Mouse (Mus musculus) thymus, postnatal 0 days (tissue): ENCODE measurements around the gene Rps24. TPM values are rescaled to one million over a fixed set of nuclear protein-coding genes. Genes with fewer than 3 reads are reported as not detected.
"Not testable (repeated sequence)": the region's sequence is repeated elsewhere in the genome, so short reads cannot be mapped to it uniquely, and the experiment has no call there.

Experiments used
- DNase-seq: peaks from one replicate; pipeline ENCODE4 v3.0.0-alpha.2; 2015; ENCODE audit warnings: low spot score
- polyA plus RNA-seq: library from polyadenylated mRNA; unstranded; fragments of >200 nt; fragmentation: Nextera tagmentation; extraction: Ambion mirVana; gene quantifications from 2 replicates; pipeline ENCODE4 v1.2.1, GENCODE M21; 2015

The Rps24 gene
- 1,698 TPM in 2 replicates for polyA plus RNA-seq

DNA sequence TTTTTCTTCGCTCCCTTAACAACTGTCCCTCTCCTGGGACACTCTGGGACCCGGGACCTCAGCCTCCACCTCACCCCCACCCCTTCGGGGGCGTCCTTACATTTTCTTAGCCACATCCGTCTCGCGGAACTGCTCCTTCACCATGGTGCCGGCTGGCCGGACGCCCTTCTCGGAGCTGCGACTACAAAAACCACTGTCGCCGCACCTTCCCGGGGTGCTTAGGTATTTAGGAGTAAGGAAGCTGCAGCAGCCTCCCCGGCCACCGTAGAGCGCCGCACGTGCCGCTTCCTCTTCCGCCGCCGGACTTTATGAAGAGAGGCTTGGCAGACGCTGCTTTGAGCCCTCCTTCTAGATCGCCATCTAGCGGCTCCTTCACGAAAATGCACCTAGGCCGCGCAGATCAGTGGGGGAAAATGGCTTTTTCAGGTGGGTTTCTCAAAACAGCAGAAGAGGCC is at the start of gene Rps24, which contains the start of gene Polr3a:
Gene Rps24, plus strand, starts transcription at position 353 of the 455 bp plus-strand sequence.
Gene Polr3a, minus strand, starts transcription at position 286 of the 455 bp plus-strand sequence.
- DNase-seq, result peak; percentile 94

DNA sequence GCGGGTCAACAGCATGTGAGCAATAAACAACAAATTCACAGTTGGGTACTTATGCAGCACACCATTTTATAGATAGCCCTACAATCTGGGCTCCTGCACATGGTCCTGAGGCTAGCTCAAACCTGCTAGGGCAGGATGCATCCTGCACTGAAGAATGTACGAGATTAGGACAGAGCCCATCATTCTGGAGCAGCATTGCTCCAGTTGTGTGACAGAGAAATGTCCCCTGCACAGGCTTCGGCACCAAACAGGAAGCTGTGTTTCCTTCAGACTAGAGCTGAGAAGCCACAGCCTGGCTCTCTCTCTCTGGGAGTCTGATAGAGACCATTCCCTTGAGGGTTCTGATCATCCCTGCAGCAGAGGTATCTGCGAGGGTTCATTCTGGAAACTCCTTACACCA is 43.4 kb upstream of the Rps24 start:
- DNase-seq, result not testable (repeated sequence)

DNA sequence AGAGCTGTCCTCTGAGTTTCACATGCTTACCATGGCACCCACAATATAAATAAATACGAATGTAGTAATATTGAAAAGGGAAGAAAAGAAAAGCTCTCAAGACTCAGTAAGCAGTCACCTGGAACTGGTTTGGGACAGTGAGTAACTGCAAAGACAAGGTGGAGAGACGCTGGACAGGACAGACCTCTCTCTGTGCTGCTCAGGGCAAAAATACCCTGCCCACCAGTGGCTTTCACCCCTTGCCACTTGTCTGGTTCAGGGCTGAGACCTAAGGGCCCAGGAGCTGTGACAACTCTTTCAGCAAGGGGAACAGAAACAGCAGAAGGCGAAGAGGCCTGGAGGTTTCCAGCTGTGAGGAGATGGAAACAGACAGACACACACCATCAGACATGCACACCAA is 28.7 kb upstream of the Rps24 start:
- DNase-seq, result no peak

DNA sequence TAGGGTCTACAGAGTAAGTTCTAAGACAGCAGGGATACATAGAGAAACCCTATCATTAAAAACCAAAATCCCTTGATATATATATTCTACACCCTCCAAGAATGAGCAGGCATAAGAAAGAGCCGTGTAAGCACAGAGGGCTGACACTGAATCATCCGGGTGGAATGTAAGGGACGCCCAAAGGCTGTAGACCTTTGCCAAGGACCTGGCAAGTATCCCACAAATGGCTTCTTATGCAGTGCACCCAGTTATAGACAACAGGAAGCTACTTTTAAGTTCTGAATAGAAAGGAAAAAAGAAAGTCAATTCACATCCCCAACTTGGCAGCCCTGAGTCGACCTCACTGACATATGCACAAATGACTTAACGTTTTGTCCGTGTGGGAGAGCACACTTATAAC is 18.1 kb upstream of the Rps24 start:
- no peak for DNase-seq

DNA sequence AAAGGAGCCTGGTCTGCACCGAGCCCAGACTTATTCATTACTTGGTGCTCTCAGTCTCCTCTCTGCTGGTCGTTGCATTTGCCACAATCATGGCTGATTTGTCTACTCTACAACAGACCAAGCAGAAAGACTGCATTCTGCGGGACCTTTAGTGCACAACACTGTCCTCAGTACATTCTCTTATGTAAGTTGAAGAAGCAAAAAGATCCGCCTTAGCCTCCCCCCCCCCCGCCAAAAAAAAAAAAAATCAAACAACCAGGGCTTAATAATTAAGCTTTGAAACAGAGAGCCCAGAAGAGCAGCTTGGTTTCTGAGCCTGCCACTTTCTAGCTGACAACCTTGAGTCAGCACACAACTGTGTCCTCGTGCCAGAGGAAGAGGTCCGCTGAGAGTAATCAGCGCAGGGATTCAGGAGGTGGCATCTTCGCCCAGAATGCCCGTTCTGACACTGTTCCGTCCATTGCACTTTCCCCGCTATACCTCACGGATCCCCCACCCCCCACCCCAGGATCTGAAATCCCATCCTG is 621 bp upstream of the Rps24 start:
- no peak for DNase-seq

DNA sequence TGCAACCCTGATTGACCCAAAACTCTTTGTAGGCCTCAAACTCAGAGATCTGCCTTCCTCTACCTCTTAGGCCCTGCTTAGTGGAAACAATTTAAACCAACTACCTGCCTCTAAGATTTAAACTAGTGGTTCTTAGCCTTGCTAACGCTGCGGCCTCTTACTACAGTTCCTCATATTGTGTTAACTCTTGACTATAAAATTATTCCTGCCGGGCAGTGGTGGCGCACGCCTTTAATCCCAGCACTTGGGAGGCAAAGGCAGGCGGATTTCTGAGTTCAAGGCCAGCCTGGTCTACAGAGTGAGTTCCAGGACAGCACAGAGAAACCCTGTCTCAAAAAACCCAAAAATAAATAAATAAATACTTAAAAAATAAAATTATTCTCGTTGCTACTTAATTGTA is 2.8 kb downstream of the Rps24 start:
- DNase-seq, result not testable (repeated sequence)

DNA sequence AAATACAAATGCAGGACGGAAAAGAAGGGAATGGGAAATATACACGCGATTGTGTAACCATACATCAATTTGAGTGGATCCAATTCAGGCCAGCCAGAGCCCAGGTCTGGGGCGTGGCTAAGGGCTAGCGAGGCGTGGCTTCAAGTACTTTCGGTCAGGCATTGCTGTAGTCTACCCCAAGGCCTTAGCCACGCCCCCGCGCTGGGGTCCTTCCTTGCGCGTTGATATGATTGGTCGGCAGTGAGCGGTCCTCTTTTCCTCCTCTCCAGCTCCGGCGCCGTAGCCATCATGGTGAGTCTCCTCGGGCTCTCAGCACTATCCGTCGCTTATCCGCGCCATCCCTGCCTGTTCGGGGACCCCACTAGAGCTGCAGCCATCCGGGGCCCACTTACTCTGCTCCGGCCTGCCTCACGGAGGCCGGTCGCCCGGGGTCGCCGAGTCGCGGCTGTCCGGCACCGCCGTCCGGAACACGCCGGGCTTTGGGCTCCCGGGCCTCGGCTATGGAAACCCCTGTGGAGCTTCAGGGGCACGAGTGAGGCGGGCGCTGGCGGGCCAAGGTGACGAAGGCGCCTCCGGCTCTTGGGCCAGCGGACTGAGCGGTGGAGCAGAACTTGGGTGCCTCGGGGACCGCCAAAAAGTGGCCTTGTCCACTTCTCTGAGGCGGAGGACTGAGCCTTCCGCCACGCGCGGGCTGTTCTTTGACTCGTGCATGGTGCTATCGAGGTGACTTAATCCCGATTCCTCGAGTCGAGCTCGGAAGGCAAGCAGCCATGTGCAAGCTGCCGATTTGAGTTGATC is 3.7 kb downstream of the Rps24 start:
- peak; percentile 94 for DNase-seq

DNA sequence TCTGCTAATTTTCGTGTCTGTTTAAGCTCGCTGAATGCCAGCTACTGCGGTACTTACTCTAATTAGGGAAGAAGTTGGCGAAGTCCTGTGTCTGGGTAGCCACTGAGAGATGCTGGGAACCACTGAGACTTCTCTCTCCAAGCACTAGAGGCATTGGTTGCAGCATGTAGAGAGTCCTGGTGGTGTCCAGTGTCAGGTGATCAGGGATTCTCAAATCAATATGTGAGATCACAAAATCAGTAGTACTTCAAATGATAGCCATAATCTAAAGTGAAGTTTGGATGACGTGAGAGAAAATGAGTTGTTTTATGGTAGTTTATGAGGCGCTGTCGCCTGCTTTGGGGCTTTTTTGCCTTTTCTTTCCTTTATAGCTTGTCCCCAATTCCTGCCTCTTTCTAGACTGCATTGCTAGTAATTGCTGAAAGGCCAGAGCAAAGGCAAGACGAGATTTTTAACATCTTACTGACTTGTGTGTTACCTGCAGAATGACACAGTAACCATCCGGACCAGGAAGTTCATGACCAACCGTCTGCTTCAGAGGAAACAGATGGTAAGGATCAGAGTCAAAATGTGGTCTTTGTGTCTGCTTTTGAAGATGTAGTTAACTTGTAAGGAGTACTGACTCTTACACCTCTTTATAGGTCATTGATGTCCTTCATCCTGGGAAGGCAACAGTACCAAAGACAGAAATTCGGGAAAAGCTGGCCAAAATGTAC is 4.5 kb downstream of the Rps24 start:
- DNase-seq, result peak; percentile 23

DNA sequence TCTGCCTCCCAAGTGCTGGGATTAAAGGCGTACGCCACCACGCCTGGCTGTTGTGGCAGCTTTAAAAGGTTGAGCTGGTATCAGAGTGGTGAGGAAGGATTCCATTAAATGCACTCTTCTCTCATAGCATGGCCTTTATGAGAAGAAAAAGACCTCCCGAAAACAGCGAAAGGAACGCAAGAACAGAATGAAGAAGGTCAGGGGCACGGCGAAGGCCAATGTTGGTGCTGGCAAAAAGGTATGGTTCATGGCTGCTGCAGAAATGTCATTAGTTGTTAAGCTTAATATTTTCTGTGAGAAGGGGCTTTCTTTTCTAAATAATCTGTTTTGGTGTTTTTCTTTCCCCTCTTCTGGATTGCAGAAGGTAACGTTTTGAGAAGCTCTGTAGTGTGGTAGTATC is 6.3 kb downstream of the Rps24 start:
- no peak for DNase-seq

DNA sequence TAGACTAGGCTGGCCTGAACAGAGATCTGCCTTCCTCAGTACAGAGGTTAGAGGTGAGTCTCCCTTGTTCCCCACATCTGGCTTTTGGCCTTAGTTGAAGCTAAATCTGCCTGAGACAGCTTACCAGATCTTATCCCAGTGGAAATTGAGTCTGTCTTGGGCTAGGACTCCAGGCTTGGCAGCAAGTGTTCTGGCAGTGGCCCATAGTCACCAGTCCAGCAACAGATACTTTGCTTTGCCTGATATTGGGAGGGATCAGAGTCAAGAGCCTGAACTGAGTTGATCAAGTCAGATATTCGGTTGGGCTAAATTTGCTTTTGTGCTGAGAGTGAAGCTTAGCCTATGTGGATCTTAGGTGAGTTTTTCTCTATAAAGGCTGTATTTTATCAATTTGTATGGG is 9.6 kb downstream of the Rps24 start:
- DNase-seq, result no peak

DNA sequence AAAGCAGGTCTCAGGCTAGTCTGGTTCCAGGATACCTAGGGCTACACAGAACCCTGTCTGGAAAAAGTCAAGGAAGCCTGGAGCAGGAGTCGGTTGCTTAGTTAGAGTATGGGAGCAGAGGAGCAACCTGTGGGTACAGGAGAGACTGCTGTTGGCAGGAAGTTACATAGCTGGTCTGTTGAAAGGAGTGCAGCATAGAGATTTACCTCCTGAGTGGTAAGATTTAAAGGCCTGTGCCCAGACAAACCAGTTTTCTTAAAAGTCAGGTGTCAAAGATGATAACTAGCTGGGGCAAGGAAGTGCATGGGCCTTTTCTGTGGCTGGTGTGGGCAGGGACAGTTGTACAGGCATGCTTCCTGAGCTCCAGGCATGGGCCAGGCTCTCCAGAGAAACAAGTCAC is 10.5 kb downstream of the Rps24 start:
- DNase-seq, result no peak

DNA sequence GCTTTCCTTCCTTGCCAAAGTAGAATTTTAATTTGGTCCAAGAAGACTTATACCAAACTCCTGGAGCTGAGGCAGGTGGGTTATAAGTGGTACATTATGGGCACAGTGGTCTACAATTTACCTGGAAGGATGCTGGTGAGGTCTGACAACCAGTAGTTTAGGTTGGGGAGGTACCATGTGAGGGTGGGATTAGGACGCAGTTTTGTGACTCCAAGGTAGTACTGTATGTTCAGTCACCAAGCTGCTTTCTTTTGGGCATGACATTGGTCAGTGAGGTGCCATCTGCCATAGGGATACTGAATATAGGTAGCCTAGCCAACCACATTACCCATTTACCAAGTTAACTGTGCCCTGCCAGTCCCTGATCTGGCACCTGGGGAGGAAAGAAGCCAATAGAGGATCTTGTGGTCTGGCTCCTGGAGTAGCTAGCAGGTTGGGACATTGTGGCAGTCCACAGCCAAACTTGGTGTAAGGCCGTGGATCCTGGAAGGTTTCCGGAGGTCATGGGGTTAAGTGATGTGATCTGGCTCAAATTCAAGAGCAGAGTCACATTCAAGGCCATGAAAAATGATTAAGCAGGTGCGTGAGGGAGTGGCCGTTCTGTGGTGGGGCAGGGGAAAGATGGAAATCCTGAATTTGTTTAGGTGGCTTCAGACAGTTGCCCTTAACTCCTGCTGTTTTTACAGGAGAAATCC is 11.8 kb downstream of the Rps24 start:
- DNase-seq, result no peak

DNA sequence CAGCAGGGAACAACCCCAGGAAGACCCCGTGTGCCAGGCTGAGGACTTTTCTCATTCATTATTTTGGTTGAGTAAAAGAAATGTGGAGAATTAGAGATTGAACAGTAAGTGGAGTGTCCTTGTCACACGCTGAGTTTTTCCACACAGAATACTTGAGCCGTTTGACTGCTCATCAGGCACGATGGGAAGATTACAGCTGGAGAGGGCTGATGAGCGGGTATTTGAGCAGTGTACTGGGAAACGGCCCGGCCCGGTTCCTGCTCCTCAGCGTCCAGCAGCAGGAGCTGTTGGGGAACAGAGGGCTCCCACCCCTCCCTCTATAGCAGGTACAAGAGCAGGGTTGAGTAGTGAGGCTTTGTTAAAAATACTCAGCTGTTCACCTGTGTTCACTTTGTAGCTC is 12.6 kb downstream of the Rps24 start:
- DNase-seq, result no peak

DNA sequence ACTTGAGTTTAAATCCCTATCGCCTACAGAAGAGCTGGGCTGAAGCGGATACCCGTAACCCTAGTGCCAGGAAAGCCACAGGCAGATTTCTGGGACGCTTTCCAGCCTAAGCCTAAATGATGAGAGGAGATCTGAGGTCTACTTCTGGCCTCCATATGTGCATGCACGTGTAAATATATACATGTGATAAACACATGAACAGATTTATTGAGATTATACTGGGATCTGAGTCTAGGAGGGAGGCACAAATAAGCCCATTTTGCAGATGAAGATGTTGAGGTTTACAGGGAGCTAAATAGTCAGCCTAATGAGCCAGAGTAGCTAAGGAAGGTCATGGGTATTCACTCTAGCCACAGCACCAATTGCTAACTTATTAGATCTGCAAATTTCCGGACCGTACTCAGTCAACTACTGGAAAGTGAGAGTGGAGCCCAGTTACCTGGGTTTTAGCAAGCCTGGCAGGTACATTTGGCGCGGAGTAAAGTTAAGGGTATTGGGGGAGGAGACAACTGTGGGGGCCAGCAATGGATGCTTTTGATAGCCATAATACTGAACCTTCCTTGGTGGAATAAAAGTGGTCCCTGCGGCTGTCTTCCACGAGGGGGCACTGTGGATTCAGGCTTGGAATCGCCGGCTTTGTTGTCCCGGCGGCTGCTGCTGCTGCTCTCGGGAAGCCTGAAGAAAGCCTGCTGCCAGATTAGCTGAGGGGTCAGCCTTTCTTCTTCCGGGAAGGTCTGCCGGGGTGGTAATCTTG is 13.3 kb downstream of the Rps24 start:
- DNase-seq, result peak; percentile 51

DNA sequence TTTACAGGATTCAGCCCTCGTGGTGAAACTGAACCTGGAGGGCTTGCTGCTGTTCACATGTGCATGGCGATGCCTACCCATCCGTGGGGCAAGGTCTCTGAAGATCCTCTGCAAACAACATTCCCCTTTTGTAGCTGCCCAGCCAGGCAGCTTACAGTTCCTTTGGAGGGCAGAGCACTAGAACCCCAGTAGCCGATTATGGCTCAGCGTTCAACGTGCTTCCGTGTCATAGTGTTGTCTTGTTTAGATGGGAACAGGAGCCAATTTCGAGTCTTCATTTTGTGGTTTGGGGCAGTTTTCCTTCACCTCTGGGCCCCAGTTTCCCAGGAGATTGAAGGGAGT is 13.9 kb downstream of the Rps24 start:
- no peak for DNase-seq

DNA sequence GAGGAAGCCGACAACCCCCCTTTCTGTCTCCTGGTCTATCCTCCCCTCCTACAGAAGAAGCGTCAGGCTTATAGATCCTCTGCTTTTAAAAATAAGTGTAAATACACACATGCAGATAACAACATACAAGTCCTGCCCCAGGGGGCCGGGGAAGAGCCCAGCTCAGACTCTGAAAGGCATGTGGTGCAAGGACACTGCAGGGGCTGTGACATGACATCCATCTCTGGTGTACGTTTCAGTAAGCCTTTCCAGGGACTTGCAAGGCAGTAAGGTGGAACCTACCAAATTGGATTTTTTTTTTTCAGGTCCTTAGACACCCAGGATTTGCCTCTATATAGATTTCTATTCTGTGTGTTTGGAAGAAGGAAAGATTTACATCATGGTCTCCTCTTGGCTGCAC is 14.3 kb downstream of the Rps24 start:
- no peak for DNase-seq

DNA sequence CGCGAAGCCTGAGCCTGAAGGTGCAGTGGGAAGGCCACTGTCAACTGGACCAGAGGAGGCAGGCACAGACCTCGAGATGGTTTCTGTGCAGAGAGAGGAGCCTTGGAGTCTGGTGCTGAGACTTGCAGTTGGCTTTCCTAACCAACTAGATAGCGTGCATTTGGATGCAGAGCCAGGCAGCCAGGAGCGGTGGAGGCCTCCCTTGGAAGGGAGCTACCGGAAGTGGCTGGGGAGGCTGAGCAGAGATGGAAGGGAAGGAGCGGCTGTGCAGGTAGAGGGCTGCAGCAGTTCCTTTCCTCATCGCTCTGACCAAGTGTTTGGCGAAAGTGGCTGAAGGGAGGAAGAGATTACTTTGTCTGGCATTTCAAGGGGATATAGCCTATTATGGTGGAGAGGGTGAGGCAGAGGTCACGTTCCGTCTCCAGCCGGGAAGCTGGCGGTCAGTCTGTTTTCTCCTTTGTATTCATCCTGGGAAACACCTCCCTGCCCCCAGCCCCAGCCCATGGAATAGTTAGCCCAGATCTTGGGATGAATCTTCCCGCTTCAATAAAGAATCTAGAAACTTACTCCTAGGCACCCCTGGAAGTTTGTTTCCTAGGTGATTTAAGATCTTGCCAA is 20.6 kb downstream of the Rps24 start:
- no peak for DNase-seq

DNA sequence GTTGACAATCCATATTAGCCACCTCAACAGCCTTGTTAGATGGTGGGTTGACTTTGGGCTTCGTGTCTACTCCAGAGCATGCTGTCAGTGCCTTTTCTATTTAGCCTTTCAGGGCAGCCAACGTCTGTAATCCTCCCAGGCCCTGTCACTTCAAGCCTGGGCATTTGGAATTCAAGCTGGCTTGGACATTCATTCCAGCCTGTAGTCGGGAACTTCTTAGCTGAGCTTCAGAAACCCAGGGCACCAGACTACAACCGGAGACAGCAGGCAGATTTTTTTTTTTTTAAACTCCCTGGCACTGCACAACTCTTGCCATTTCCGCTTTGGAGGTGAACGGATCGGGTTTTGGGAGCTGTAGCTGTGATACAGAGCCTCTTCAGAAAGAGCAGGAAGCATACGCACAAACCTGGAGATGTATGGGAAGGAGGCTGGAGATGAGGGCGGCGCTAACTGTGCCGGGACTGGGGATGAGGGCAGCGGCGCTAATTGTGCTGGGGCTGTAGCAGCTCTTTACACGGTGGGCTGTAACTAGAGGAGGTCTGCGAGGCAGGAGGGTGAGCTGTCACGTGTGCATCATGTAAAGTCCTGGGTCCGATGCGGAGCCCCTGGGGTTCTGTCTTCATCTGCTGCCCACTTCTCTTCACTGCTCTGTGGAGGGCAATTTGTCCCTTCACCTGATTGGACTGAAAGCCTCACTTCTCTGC is 21.3 kb downstream of the Rps24 start:
- DNase-seq, result no peak

DNA sequence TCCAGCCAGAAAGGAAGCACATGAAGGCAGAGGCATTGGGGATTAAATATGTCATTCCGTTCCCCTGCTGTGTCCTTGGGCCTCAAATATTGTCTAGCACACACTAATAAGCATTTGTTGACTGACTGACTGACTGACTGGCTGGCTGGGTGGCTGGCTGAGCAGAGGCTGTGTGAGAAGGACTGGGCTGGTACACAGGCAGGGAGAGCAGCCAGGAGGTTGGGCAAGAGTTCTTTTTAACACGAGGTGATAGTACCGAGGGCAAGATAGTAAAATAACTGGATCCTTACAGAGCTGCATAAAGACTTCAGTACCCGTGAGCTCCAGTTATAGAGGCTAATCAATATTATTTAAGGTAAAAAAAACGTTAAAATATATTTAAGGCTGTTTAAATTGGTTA is 22.6 kb downstream of the Rps24 start:
- no peak for DNase-seq

DNA sequence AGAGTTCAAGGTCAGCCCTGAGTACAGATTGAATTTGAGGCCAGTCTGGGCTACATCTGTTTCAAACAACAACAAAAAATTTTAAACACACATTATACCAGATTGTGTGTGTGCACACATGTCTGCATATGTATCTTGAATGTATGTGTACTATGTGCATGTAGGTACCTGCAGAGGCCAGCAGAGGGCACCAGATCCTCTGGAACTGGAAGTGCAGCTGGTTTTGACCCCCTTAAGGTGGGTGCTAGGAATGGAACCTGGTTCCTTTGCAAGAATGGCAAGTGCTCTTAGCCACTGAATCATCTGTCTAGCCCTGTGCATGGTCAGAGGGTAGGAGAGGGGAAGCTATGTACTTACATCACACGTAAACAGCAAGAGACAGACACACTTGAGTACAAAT is 23.3 kb downstream of the Rps24 start:
- no peak for DNase-seq
